Mouse (Mus musculus) bone marrow macrophage, adult 2 months (primary cell): Measurements from ENCODE around the gene Fam111a.

Source experiments
- CTCF ChIP-seq: IDR thresholded peaks from 2 replicates; pipeline ENCODE4 v1.5.1; 2012; ENCODE audit warnings: low read depth, mild to moderate bottlenecking, low read length, moderate library complexity
- POLR2A ChIP-seq: IDR thresholded peaks from 2 replicates; pipeline ENCODE4 v1.6.1; 2012; ENCODE audit warnings: mild to moderate bottlenecking, low read depth, low read length, borderline replicate concordance

DNA sequence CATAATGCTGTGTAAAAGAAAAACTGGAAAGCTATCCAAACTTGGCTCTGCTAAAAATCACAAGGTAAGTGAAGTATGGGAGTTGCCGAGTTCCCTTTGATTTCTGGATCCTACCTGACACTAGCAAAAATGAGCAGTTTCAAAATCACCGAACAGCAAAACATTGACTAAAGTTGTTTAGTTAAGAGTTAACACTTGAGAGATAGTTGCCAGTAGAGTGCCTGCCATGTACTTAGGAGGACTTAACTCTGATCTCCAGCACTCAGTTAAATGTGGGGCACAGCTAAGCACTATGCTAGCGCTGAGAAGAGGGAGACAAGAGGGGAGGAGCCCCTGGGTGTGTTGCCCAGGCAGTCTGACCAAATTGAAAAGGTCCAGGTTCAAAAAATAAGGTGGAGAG lies 53.1 kb downstream of the Fam111a start:
- TF ChIP-seq CTCF (no peak), POLR2A (no peak)
